Mouse (Mus musculus) inflammation-experienced regulatory T-cells, adult 6 months (primary cell): ENCODE data around the gene Klf1. TPM values are rescaled to one million over a fixed set of nuclear protein-coding genes. Genes with fewer than 3 reads are reported as not detected.
"Not testable (repeated sequence)": the region's sequence is repeated elsewhere in the genome, so short reads cannot be mapped to it uniquely, and the experiment has no call there.

Experiments used
- ATAC-seq: one replicate; pipeline ENCODE4 v1.8.0; 2017
- polyA plus RNA-seq, 3 experiments: library from polyadenylated mRNA; unstranded; fragments of 100-300 nt; shearing (Covaris generic); gene quantifications; one replicate each; pipeline ENCODE4 v1.2.1; 2017

The Klf1 gene
- polyA plus RNA-seq, 3 experiments from 2014 or later: not detected

GRCm38 (mm10) chr8:84907979-84908378 lies 6.3 kb downstream of the Klf1 start:
- not testable (repeated sequence) for ATAC-seq

GRCm38 (mm10) chr8:84908421-84909161 lies 6.9 kb downstream of the Klf1 start, which contains the start of gene Dnase2a:
Gene Dnase2a (plus strand): TSS chr8:84908560.
- peak; percentile 86 for ATAC-seq

- ATAC-seq: no peak
Observed at GRCm38 (mm10) chr8:84909162-84909767, 7.5 kb downstream of the Klf1 start.

GRCm38 (mm10) chr8:84909949-84910348 lies 8.2 kb downstream of the Klf1 start:
- no peak for ATAC-seq

GRCm38 (mm10) chr8:84910551-84910950 lies 8.8 kb downstream of the Klf1 start:
- ATAC-seq: no peak

- no peak for ATAC-seq
Observed at GRCm38 (mm10) chr8:84911854-84912253, 10.1 kb downstream of the Klf1 start.

- no peak for ATAC-seq
Observed at GRCm38 (mm10) chr8:84912391-84912790, 10.7 kb downstream of the Klf1 start.

GRCm38 (mm10) chr8:84912895-84913501 lies 11.3 kb downstream of the Klf1 start:
- peak; percentile 66 for ATAC-seq

GRCm38 (mm10) chr8:84913502-84913900 lies 11.8 kb downstream of the Klf1 start:
- ATAC-seq: no peak

GRCm38 (mm10) chr8:84913960-84914359 lies 12.2 kb downstream of the Klf1 start:
- no peak for ATAC-seq

- ATAC-seq: no peak
Observed at GRCm38 (mm10) chr8:84915269-84915668, 13.5 kb downstream of the Klf1 start.

- no peak for ATAC-seq
Observed at GRCm38 (mm10) chr8:84917781-84918180, 16.1 kb downstream of the Klf1 start.

GRCm38 (mm10) chr8:84918646-84919045 lies 16.9 kb downstream of the Klf1 start:
- ATAC-seq: no peak

- no peak for ATAC-seq
Observed at GRCm38 (mm10) chr8:84921596-84921995, 19.9 kb downstream of the Klf1 start.

- ATAC-seq: no peak
Observed at GRCm38 (mm10) chr8:84925557-84925956, 23.8 kb downstream of the Klf1 start.

GRCm38 (mm10) chr8:84927513-84927912 lies 25.8 kb downstream of the Klf1 start:
- no peak for ATAC-seq

- peak; percentile 46 for ATAC-seq
Observed at GRCm38 (mm10) chr8:84928456-84929306, 27.0 kb downstream of the Klf1 start.

- ATAC-seq: no peak
Observed at GRCm38 (mm10) chr8:84930582-84930981, 28.9 kb downstream of the Klf1 start.

GRCm38 (mm10) chr8:84933767-84934559 lies 32.2 kb downstream of the Klf1 start:
- no peak for ATAC-seq

- no peak for ATAC-seq
Observed at GRCm38 (mm10) chr8:84934860-84935259, 33.1 kb downstream of the Klf1 start.

- no peak for ATAC-seq
Observed at GRCm38 (mm10) chr8:84935489-84935888, 33.8 kb downstream of the Klf1 start.
